Mouse (Mus musculus): Measurements from ENCODE around the gene Scube1. TPM values are rescaled to one million over a fixed set of nuclear protein-coding genes. Genes with fewer than 3 reads are reported as not detected.
A peak's percentile ranks its signal among the peaks of the same experiment; 100 is the strongest.

Scube1 gene
- polyA plus RNA-seq, 1 experiment, result not detected

GRCm38 (mm10) chr15:83761512-83761911 lies 36.7 kb upstream of the Scube1 start:
- no peak for TF ChIP-seq MYOD1 (IDR thresholded peaks at IDR 0.05; ENCODE audit: control insufficient read depth, insufficient read length, low read depth)
- TF ChIP-seq USF1 (IDR thresholded peaks at IDR 0.05; ENCODE audit: low read depth), result no peak
- TF ChIP-seq CTCF (IDR thresholded peaks at IDR 0.05; ENCODE audit: control insufficient read depth, insufficient read depth, insufficient read length), result no peak
- no peak for TF ChIP-seq FOSL1 (IDR thresholded peaks at IDR 0.05; ENCODE audit: insufficient read depth, low read length, poor library complexity, severe bottlenecking)
- no peak for TF ChIP-seq CEBPB (IDR thresholded peaks at IDR 0.05; ENCODE audit: low read depth)
- no peak for TF ChIP-seq MYOG (IDR thresholded peaks at IDR 0.05; ENCODE audit: control insufficient read depth, extremely low read depth, insufficient read length)
- no peak for TF ChIP-seq MAX (IDR thresholded peaks at IDR 0.05)
- H3K36me3 ChIP-seq (ENCODE audit: control insufficient read depth, insufficient read depth), result no peaks in the 10 kb centered on the region
- H3K79me3 ChIP-seq (ENCODE audit: low read depth), result no peaks in the 10 kb centered on the region
- H3ac ChIP-seq (ENCODE audit: control insufficient read depth, insufficient read length, low read depth), result no peak overlapping the region
- H3K4me3 ChIP-seq (ENCODE audit: insufficient read depth, poor library complexity, severe bottlenecking), result no peak overlapping the region
- no peaks in the 10 kb centered on the region for H3K79me2 ChIP-seq (ENCODE audit: control insufficient read depth, insufficient read depth)
- H3K27me3 ChIP-seq (ENCODE audit: control insufficient read depth, insufficient read depth, insufficient read length), result peaks cover 21% of the 10 kb centered on the region

DNA sequence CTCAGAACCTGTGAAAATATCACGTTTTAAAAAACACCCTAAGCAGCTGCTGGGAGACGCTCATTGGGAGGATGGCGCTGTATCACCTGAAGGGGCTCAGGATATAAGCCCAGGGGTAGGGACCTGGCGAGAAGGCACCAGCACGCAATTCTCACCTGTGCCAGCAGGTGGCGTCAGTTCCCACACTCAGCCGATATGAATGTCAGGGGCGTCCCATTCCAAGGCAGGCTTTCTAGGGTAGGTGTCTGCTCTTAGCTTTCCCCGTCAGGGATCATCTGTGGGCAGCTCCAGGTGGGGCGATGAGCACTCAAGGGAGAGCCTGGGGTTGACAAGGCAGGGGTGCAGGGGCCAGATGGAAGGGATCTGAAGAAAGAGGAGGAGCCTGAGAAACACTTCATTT lies 35.9 kb upstream of the Scube1 start:
- TF ChIP-seq CTCF (IDR thresholded peaks at IDR 0.05; ENCODE audit: control insufficient read depth, insufficient read depth, insufficient read length), result peak; percentile 60
- TF ChIP-seq MAX (IDR thresholded peaks at IDR 0.05), result no peak
- H3K36me3 ChIP-seq (ENCODE audit: control insufficient read depth, insufficient read depth), result no peaks in the 10 kb centered on the region
- peaks cover 16% of the 10 kb centered on the region for H3K27me3 ChIP-seq (ENCODE audit: control insufficient read depth, insufficient read depth, insufficient read length)
- H3K79me3 ChIP-seq (ENCODE audit: low read depth), result no peaks in the 10 kb centered on the region
- no peak overlapping the region for H3K4me3 ChIP-seq (ENCODE audit: insufficient read depth, poor library complexity, severe bottlenecking)
- no peaks in the 10 kb centered on the region for H3K79me2 ChIP-seq (ENCODE audit: control insufficient read depth, insufficient read depth)
- no peak overlapping the region for H3ac ChIP-seq (ENCODE audit: control insufficient read depth, insufficient read length, low read depth)

DNA sequence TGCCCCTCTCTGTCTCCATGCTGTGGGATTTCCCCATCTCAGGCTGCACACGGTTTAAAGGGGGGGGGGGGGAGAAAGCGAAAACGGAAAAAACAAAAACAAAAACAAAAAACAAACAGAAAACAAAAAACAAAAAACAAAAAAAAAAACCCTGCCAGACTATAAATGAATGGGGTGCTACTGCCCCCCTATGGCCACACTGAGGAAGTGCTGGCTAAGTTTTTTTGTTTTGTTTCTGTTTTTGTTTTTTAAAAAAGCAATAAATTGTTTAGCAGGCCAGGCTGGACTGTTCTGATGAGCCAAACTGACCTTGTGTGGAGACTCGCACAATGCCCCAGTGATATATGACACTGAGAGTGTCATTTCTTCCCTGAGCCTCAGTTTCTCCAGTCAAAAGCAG lies 34.1 kb upstream of the Scube1 start:
- TF ChIP-seq CEBPB (IDR thresholded peaks at IDR 0.05; ENCODE audit: low read depth), result no peak
- TF ChIP-seq USF1 (IDR thresholded peaks at IDR 0.05; ENCODE audit: low read depth), result no peak
- no peak overlapping the region for H3K4me3 ChIP-seq (ENCODE audit: insufficient read depth, poor library complexity, severe bottlenecking)
- H3K79me2 ChIP-seq (ENCODE audit: control insufficient read depth, insufficient read depth), result no peaks in the 10 kb centered on the region
- no peaks in the 10 kb centered on the region for H3K36me3 ChIP-seq (ENCODE audit: control insufficient read depth, insufficient read depth)
- peaks cover 18% of the 10 kb centered on the region for H3K27me3 ChIP-seq (ENCODE audit: control insufficient read depth, insufficient read depth, insufficient read length)
- H3K79me3 ChIP-seq (ENCODE audit: low read depth), result no peaks in the 10 kb centered on the region
- H3ac ChIP-seq (ENCODE audit: control insufficient read depth, insufficient read length, low read depth), result no peak overlapping the region

DNA sequence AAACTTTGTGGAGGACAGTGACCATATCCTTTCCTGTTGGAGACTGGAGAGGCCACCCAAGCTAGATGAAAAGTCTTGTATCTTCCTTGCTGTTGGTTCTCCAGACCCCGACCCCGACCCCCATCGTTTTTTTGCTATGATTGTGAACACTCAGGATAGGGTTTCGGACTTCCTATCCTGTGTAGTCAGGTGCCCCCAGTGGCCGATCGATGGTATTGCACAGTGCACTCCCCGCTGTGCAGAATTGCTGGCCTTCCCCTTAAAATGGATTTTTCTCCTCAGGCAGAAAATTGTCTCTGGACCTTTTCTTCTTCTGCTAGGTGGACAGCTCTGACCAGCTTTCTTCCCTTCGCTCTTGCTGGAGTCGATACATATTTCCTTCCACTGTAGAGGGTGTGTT lies 31.9 kb upstream of the Scube1 start:
- TF ChIP-seq CTCF (IDR thresholded peaks at IDR 0.05; ENCODE audit: control insufficient read depth, insufficient read depth, insufficient read length) (peak; percentile 30), MAX (IDR thresholded peaks at IDR 0.05) (no peak)
- no peaks in the 10 kb centered on the region for H3K79me3 ChIP-seq (ENCODE audit: low read depth)
- H3ac ChIP-seq (ENCODE audit: control insufficient read depth, insufficient read length, low read depth), result no peak overlapping the region
- H3K36me3 ChIP-seq (ENCODE audit: control insufficient read depth, insufficient read depth), result no peaks in the 10 kb centered on the region
- peaks cover 29% of the 10 kb centered on the region for H3K27me3 ChIP-seq (ENCODE audit: control insufficient read depth, insufficient read depth, insufficient read length)
- H3K4me3 ChIP-seq (ENCODE audit: insufficient read depth, poor library complexity, severe bottlenecking), result no peak overlapping the region
- H3K79me2 ChIP-seq (ENCODE audit: control insufficient read depth, insufficient read depth), result no peaks in the 10 kb centered on the region

- no peaks in the 10 kb centered on the region for H3K79me2 ChIP-seq (ENCODE audit: control insufficient read depth, insufficient read depth)
- H3K27me3 ChIP-seq (ENCODE audit: control insufficient read depth, insufficient read depth, insufficient read length), result peaks cover 43% of the 10 kb centered on the region
- no peaks in the 10 kb centered on the region for H3K36me3 ChIP-seq (ENCODE audit: control insufficient read depth, insufficient read depth)
- no peak for TF ChIP-seq FOSL1 (IDR thresholded peaks at IDR 0.05; ENCODE audit: insufficient read depth, low read length, poor library complexity, severe bottlenecking)
- TF ChIP-seq MYOG (IDR thresholded peaks at IDR 0.05; ENCODE audit: control insufficient read depth, extremely low read depth, insufficient read length), result no peak
- no peak for TF ChIP-seq MYOD1 (IDR thresholded peaks at IDR 0.05; ENCODE audit: control insufficient read depth, insufficient read length, low read depth)
- TF ChIP-seq USF1 (IDR thresholded peaks at IDR 0.05; ENCODE audit: low read depth), result no peak
- TF ChIP-seq MAX (IDR thresholded peaks at IDR 0.05), result no peak
- no peak for TF ChIP-seq CEBPB (IDR thresholded peaks at IDR 0.05; ENCODE audit: low read depth)
- TF ChIP-seq CTCF (IDR thresholded peaks at IDR 0.05; ENCODE audit: control insufficient read depth, insufficient read depth, insufficient read length), result no peak
- no peaks in the 10 kb centered on the region for H3K79me3 ChIP-seq (ENCODE audit: low read depth)
- no peak overlapping the region for H3K4me3 ChIP-seq (ENCODE audit: insufficient read depth, poor library complexity, severe bottlenecking)
- H3ac ChIP-seq (ENCODE audit: control insufficient read depth, insufficient read length, low read depth), result no peak overlapping the region
Measured at GRCm38 (mm10) chr15:83749436-83749835, 24.6 kb upstream of the Scube1 start.

DNA sequence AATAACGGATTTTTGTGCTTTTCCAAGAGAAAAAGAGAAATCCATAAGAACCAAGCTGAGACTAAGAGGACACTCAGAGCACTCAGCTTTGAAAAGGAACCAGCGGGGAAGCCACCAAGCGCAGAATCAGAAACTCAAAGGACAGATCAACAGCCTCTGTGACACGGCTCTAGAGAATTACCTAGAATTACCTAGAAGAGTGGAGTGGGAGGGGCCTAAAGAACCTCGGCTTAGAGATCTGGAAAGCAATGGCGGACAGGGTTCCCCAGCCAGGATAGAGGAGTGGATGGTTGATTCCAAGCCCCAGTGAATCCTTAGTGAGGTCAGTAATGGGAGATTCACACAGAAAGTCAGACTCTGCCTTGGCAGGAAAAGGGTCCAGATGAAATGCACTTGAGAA lies 24.2 kb upstream of the Scube1 start:
- Histone ChIP-seq H3K79me3 (ENCODE audit: low read depth) (no peaks in the 10 kb centered on the region), H3ac (ENCODE audit: control insufficient read depth, insufficient read length, low read depth) (no peak overlapping the region), H3K27me3 (ENCODE audit: control insufficient read depth, insufficient read depth, insufficient read length) (peaks cover 43% of the 10 kb centered on the region), H3K4me3 (ENCODE audit: insufficient read depth, poor library complexity, severe bottlenecking) (no peak overlapping the region), H3K36me3 (ENCODE audit: control insufficient read depth, insufficient read depth) (no peaks in the 10 kb centered on the region), H3K79me2 (ENCODE audit: control insufficient read depth, insufficient read depth) (no peaks in the 10 kb centered on the region)
- TF ChIP-seq CTCF (IDR thresholded peaks at IDR 0.05; ENCODE audit: control insufficient read depth, insufficient read depth, insufficient read length) (no peak), USF1 (IDR thresholded peaks at IDR 0.05; ENCODE audit: low read depth) (no peak), MYOG (IDR thresholded peaks at IDR 0.05; ENCODE audit: control insufficient read depth, extremely low read depth, insufficient read length) (no peak), FOSL1 (IDR thresholded peaks at IDR 0.05; ENCODE audit: insufficient read depth, low read length, poor library complexity, severe bottlenecking) (no peak), MAX (IDR thresholded peaks at IDR 0.05) (no peak), CEBPB (IDR thresholded peaks at IDR 0.05; ENCODE audit: low read depth) (no peak), MYOD1 (IDR thresholded peaks at IDR 0.05; ENCODE audit: control insufficient read depth, insufficient read length, low read depth) (no peak)
